Mouse (Mus musculus) gastrocnemius, postnatal 25 days (tissue): ENCODE data around the gene Zfhx3. TPM values are rescaled to one million over a fixed set of nuclear protein-coding genes. Genes with fewer than 3 reads are reported as not detected.

Experiments used
- DNase-seq: peaks from one replicate; pipeline ENCODE4 v3.0.0; 2022
- total RNA-seq, 2 experiments: library from RNA; stranded (reverse); gene quantifications; 1 replicate in 1 of 2; 2 replicates in 1 of 2; pipeline ENCODE4 v1.2.3; 2021

Gene Zfhx3
- total RNA-seq, 2 experiments from 2014 or later: 11.9 to 13.3 TPM

GRCm38 (mm10) chr8:108671939-108672515 is 729.6 kb downstream of the Zfhx3 start:
- no peak for DNase-seq

- DNase-seq: no peak
Measured at GRCm38 (mm10) chr8:108675001-108675525, 732.6 kb downstream of the Zfhx3 start.

GRCm38 (mm10) chr8:108689694-108690093 is 747.2 kb downstream of the Zfhx3 start:
- no peak for DNase-seq

GRCm38 (mm10) chr8:108690576-108691455 is 748.4 kb downstream of the Zfhx3 start:
- DNase-seq: no peak

- DNase-seq: no peak
Measured at GRCm38 (mm10) chr8:108691456-108692238, 749.2 kb downstream of the Zfhx3 start.

GRCm38 (mm10) chr8:108692239-108692627 is 749.8 kb downstream of the Zfhx3 start:
- no peak for DNase-seq

- DNase-seq: no peak
Measured at GRCm38 (mm10) chr8:108692669-108693665, 750.5 kb downstream of the Zfhx3 start.

GRCm38 (mm10) chr8:108693841-108694240 is 751.4 kb downstream of the Zfhx3 start:
- peak; percentile 53 for DNase-seq

- DNase-seq: no peak
Measured at GRCm38 (mm10) chr8:108694516-108694915, 752.1 kb downstream of the Zfhx3 start.

- DNase-seq: no peak
Measured at GRCm38 (mm10) chr8:108695242-108695880, 752.9 kb downstream of the Zfhx3 start.

GRCm38 (mm10) chr8:108695938-108696630 is 753.6 kb downstream of the Zfhx3 start:
- peak; percentile 48 for DNase-seq

- no peak for DNase-seq
Measured at GRCm38 (mm10) chr8:108696631-108697410, 754.4 kb downstream of the Zfhx3 start.

GRCm38 (mm10) chr8:108697589-108697988 is 755.1 kb downstream of the Zfhx3 start:
- DNase-seq: no peak

GRCm38 (mm10) chr8:108698101-108698660 is 755.7 kb downstream of the Zfhx3 start:
- no peak for DNase-seq

GRCm38 (mm10) chr8:108699011-108699410 is 756.6 kb downstream of the Zfhx3 start:
- no peak for DNase-seq

- DNase-seq: no peak
Measured at GRCm38 (mm10) chr8:108699454-108700345, 757.3 kb downstream of the Zfhx3 start.

- no peak for DNase-seq
Measured at GRCm38 (mm10) chr8:108701381-108702175, 759.1 kb downstream of the Zfhx3 start.
